Mouse (Mus musculus) c-Kit-positive CD71-positive TER-119-positive erythroid progenitor cells, embryonic 14.5 days (primary cell): ENCODE results near the gene Cpeb1.
A peak's percentile ranks its signal among the peaks of the same experiment; 100 is the strongest.
"Not testable (repeated sequence)": the region's sequence is repeated elsewhere in the genome, so short reads cannot be mapped to it uniquely, and the experiment has no call there.

Experiments used
- DNase-seq: peaks from one replicate; pipeline ENCODE4 v3.0.0-alpha.2; 2013; ENCODE audit warnings: low spot score

Cpeb1 gene

GRCm38 (mm10) chr7:81455155-81455651 is at the start of gene Cpeb1:
Cpeb1 (minus strand) TSS chr7:81455465.
- DNase-seq = no peak

GRCm38 (mm10) chr7:81501050-81501449 is 45.8 kb upstream of the Cpeb1 start:
- DNase-seq = no peak

- no peak for DNase-seq
Measured at GRCm38 (mm10) chr7:81498181-81498580, 42.9 kb upstream of the Cpeb1 start, which contains the start of gene BC048679. BC048679 (minus strand) TSS chr7:81498281.

- DNase-seq = no peak
Measured at GRCm38 (mm10) chr7:81497171-81497570, 41.9 kb upstream of the Cpeb1 start.

- peak; percentile 5 for DNase-seq
Measured at GRCm38 (mm10) chr7:81493331-81494021, 38.2 kb upstream of the Cpeb1 start, which contains the start of gene Ap3b2. Ap3b2 (minus strand) TSS chr7:81493925.

GRCm38 (mm10) chr7:81492628-81493027 is 37.4 kb upstream of the Cpeb1 start:
- DNase-seq = no peak

- DNase-seq = no peak
Measured at GRCm38 (mm10) chr7:81489649-81490048, 34.4 kb upstream of the Cpeb1 start.

- no peak for DNase-seq
Measured at GRCm38 (mm10) chr7:81480800-81481199, 25.5 kb upstream of the Cpeb1 start.

GRCm38 (mm10) chr7:81479531-81480090 is 24.3 kb upstream of the Cpeb1 start:
- no peak for DNase-seq

GRCm38 (mm10) chr7:81478261-81478660 is 23.0 kb upstream of the Cpeb1 start:
- not testable (repeated sequence) for DNase-seq

- no peak for DNase-seq
Measured at GRCm38 (mm10) chr7:81476833-81477232, 21.6 kb upstream of the Cpeb1 start.

GRCm38 (mm10) chr7:81475221-81475620 is 20.0 kb upstream of the Cpeb1 start:
- DNase-seq = no peak

- no peak for DNase-seq
Measured at GRCm38 (mm10) chr7:81464906-81465450, 9.7 kb upstream of the Cpeb1 start.

GRCm38 (mm10) chr7:81464116-81464515 is 8.9 kb upstream of the Cpeb1 start:
- peak; percentile 20 for DNase-seq

GRCm38 (mm10) chr7:81462815-81463214 is 7.5 kb upstream of the Cpeb1 start:
- no peak for DNase-seq

GRCm38 (mm10) chr7:81454331-81455039 is 780 bp downstream of the Cpeb1 start:
- DNase-seq = no peak

GRCm38 (mm10) chr7:81453443-81454274 is 1.6 kb downstream of the Cpeb1 start:
- no peak for DNase-seq

GRCm38 (mm10) chr7:81452971-81453441 is 2.3 kb downstream of the Cpeb1 start:
- DNase-seq = no peak

GRCm38 (mm10) chr7:81398957-81399356 is 56.3 kb downstream of the Cpeb1 start:
- DNase-seq = no peak

- no peak for DNase-seq
Measured at GRCm38 (mm10) chr7:81379363-81379762, 75.9 kb downstream of the Cpeb1 start.

GRCm38 (mm10) chr7:81372337-81372920 is 82.8 kb downstream of the Cpeb1 start:
- no peak for DNase-seq
